Mouse (Mus musculus): Measurements from ENCODE around the gene Olfr1012.
A peak's percentile ranks its signal among the peaks of the same experiment; 100 is the strongest.
"Not testable (repeated sequence)": the region's sequence is repeated elsewhere in the genome, so short reads cannot be mapped to it uniquely, and the experiment has no call there.

The Olfr1012 gene

DNA sequence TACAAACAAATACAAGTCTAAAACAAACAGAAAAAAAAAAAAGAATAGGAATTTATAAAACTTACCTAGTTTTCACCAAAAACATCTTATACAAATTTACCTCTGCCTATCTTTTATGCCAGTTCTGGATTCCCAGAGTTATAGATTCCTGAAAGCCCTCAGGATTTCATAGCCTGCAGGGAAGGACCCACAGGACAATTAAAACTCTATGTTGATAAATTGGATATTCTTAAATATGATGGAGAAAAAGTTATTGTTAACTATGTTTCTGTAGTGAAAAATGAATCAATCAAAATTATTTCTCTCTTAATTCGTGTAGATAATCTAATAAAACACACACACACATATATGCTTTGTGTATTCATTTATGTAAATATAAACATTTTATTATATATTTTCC, at the start of gene Olfr1012:
Gene Olfr1012 (minus strand): TSS at position 101 of the 400 bp plus-strand sequence.
- no peak for DNase-seq

DNA sequence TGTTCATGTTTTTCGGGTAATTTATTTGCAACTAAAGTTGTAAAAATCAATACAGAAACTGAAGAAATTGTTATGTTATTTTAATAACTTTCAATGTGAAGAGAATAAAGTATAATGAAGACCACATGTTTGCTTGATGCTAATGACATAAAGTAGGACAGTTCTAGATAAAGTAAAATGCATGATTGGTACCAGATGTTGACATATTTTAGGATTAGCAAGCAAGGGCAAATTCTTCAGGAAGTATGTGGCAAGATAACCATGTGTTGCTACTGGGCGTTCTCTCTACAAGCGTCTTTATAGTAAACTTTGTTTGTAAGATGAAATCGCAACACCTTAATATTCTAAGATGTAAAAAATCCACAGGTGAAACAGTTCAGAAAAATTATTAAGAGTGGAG, 41.9 kb upstream of the Olfr1012 start:
- DNase-seq, result no peak

DNA sequence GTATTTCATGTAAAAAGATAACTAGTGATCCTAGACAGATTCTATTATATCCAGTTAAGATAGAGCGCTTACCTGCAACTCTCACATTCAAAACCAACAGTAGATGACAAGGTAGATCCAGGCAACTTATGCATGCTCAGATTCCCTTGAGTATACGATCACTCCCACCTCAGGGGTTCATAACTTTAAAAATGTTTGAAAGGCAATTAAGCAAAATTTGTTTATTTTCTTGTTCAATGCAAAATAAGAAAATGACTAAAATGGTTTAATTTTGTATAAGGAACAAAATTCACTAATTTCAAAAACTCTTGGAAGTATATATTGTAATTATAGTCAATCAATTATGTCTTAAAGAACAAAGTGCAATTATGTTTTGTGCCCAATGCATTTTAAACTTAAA, 39.9 kb upstream of the Olfr1012 start, which contains the start of gene Olfr1016:
Gene Olfr1016 (minus strand): TSS at position 101 of the 400 bp plus-strand sequence.
- no peak for DNase-seq

DNA sequence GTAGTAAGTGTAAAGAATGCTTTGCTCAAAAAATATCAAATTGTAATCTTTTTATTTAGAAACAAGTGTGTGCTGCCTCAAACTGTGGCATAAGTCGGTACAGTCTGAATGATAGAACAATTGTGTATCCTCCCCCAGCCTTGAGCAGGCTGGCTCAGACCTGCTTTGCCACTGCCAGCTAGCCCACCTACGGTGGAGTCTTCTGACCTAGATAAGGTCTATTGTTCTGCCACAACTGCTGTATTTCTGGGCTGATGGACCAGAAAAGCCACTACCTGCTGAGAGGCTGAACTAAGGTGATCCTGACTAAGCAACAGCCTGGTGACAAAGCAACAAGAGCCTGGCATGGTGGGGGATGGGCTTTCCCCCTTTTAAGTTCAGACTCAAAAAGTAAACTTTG, 29.8 kb upstream of the Olfr1012 start:
- DNase-seq, result no peak

DNA sequence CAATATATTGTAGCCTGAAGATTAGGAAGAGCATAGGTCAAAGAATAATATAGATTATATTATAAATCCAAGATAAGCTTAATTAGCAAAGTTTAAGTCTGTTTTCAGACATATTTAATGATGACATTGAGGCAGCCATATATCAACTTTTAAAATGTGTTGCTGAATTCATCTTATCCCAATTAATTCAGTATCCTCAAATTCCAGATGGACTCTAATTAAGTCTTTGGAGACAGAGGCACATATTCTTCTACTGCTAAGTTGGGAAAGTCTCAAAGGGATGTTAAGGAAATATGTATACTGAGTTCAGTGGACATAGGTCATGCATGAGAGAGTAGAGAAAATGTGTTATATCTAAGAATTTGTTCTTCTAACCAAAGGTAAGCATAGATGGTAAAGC, 19.2 kb upstream of the Olfr1012 start, which contains the start of gene Olfr1015:
Gene Olfr1015 (plus strand): TSS at position 301 of the 400 bp plus-strand sequence.
- no peak for DNase-seq

DNA sequence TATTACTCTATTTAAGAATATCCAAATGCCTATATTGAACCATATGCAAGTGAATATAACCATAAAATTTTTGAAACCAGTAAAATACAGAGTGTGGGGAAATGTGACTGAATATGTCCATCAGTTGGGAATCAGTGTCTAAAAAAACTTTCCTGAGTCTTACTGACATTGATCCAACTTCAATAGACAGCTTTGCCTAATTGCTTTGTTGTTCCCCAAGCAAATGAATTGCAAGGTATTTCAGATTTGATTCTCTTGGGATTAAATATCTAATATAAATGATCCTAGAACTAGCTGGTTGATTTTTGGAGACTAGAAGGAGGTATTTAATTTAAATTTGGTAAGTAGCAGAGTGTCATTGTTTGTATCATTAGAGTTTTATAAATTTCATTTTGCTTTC, 9.8 kb upstream of the Olfr1012 start, which contains the start of gene Olfr1014:
Gene Olfr1014 (plus strand): TSS at position 301 of the 400 bp plus-strand sequence.
- DNase-seq, result no peak

DNA sequence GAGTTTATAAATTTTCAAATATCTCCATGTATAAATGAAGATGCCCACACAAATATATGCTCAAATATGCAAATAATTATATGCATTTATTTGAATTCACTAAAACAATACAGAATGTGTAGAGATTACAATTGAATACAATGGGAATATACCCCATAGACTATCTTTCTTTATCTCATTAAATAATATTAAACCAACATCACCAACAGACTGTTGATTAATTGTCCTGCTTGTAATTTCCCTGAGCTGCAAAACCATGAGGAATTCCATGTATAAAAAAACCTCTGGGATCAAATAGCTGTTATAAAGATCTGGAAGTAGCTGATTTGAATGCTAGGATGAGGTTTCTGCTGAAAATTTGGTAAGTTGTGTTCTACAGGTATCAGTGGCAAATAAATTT, 4.2 kb upstream of the Olfr1012 start, which contains the start of gene Olfr1013:
Gene Olfr1013 (plus strand): TSS at position 301 of the 400 bp plus-strand sequence.
- DNase-seq, result no peak

DNA sequence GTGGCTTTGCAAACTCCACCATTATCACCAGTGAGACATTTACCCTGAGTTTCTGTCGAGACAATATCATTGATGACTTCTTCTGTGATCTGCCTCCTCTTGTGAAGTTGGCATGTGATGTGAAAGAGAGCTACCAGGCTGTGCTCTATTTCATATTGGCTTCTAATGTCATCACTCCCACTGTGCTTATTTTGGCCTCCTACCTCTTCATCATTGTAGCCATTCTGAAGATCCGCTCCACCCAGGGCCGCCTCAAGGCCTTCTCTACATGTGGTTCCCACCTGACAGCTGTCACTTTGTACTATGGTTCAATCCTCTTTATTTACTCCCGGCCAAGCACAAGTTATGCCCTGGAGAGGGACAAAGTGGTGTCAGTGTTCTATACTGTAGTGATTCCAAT, 8.7 kb downstream of the Olfr1012 start:
- no peak for DNase-seq

DNA sequence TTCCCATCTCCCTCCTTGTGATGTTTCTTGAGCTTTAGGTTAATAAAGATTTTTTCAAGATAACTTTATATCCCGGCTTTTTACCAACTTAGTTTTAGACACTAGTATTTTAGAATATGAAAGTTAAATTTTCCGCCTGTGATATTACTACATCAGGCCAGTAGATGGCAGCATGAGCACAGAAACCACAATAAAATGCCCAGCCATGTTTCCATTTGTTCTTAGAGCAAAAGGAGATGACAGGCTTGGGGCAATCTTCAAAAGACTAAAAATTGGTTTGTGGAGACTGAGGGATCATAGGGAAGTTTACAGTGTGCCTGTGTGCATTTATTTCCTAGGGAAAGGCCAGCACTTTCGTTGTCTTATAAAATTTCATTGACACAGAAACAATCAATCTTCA, 36.8 kb downstream of the Olfr1012 start:
- DNase-seq, result peak; percentile 15

DNA sequence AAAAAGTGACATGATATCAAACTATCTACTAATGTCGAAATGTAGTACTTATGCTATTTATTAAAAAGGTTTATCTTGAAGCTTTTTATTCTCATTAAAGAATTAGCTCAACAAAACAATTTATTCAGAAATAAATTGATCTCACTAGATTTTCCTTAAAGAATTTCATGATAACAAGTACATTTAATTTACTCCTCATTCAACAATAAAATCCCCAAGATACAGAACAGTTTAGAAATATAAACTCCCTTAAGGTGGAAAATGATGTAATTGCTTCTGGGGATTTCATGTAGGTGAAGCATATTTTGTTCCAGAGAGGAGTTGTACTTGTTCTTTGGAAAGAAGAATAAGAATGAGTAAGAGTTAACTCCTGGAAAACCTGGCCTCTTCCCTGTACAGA, 47.4 kb downstream of the Olfr1012 start, which contains the start of gene Olfr1009:
Gene Olfr1009 (plus strand): TSS at position 301 of the 400 bp plus-strand sequence.
- DNase-seq, result no peak

DNA sequence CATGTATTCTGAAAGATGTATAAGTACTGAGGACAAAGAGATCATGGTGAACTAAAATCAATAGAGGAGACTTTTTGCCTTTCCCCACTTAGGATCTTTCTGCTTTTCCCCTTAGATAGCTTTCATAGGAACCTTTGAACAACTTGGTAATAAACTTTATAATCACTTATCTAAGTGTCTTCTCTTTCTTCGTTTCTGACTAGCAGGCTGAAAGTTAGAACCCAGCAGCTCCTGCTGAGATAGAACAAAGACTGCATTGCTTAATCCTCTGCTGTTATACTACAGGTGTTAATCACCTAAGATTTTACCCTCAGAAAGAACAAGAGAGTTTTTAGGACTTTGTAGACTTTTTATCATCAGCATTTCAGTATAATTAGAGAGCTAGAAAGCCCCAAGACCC, 51.4 kb downstream of the Olfr1012 start:
- DNase-seq, result no peak

DNA sequence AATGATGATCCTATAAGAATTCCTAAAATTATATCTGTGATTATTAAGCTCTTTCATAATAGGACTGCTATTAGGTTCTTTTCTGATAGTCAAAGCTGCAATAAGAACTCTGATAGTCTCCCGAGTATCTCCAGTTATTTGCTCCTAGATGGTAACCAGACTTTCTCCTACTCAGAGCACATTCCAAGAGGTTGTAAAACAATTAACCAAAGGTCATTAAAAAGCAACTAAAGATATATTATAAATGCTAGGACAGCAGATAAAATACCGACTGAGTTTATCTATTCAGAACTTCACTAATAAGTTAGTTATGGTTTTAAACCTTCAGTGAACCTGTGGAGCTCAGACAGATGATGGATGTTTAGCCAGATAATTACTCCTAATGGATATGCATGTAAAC, 51.9 kb downstream of the Olfr1012 start:
- DNase-seq, result not testable (repeated sequence)
